Mouse (Mus musculus): ENCODE measurements around the gene Lrrc10.

- TF ChIP-seq CTCF (IDR thresholded peaks at IDR 0.05; ENCODE audit: extremely low read depth, insufficient read depth, low read length) (no peak), POLR2A (IDR thresholded peaks at IDR 0.05; ENCODE audit: extremely low read depth, insufficient read depth, low read length) (no peak)
Observed at GRCm38 (mm10) chr10:117026176-117026575, 19.0 kb upstream of the Lrrc10 start.
